ENCODE assay signal across 8 mouse cellular contexts in the genomic region with DNA sequence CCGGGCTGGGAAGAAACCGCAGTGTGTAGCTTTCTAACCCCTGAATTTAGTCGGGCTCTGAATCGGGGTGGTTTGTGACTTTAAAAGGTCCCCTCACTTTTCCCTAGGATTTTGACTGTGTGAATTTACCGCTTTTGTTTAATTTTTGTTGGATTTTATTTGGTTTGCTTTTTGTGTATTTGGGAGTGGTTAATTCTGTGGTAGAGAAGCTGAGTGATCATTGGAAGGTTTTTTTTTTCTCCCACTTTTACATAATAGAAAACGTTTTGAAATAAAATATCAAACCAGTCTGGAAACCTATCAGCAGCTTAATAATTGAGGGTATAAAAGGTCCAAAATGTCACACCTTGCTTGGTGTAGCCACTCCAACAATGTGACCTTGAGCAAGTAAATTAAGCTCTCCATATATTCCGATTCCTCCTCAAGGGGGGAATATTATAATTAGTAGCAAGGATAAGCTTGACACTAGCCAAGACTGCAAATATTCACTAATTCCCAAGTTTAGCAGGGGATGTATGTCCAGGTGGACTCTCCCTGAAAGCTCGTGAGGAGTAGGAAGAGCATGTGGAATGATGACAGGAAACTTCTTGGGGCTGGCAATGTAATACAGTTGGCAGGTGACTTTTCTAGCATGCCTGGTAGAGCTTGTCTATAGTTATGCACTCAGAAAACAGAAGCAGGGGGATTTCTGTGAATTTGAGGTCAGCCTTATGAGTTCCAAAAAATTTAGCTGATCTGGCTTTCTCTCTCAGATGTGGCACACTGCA. TPM values are rescaled to one million over a fixed set of nuclear protein-coding genes. Genes with fewer than 3 reads are reported as not detected.
DNase-seq lines count a peak whose midpoint lies in the region; ATAC-seq lines count a peak whose summit lies in the region.

No protein-coding gene starts in this region.

- H3K9ac ChIP-seq in lung, embryonic 15.5 days = peak overlapping the region; percentile 70
- H3K9ac ChIP-seq in embryonic facial prominence, embryonic 13.5 days = peak overlapping the region; percentile 77
- peak overlapping the region; percentile 65 for H3K9ac ChIP-seq in intestine, embryonic 15.5 days
- peak overlapping the region; percentile 100 for H3K9ac ChIP-seq in neural tube, embryonic 14.5 days (replicated peaks; ENCODE audit: low read depth, low read length)

- 9% methylated on average over 8 of the region's 8 CpGs for WGBS in lung, embryonic 15.5 days
- WGBS in embryonic facial prominence, embryonic 13.5 days = 14% methylated on average over 8 of the region's 8 CpGs
- WGBS in intestine, embryonic 15.5 days = 10% methylated on average over 8 of the region's 8 CpGs
- 11% methylated on average over 8 of the region's 8 CpGs for WGBS in neural tube, embryonic 14.5 days

- H3K9me3 ChIP-seq in lung, embryonic 15.5 days = no peaks in the 10 kb centered on the region
- H3K9me3 ChIP-seq in embryonic facial prominence, embryonic 13.5 days = no peaks in the 10 kb centered on the region
- no peaks in the 10 kb centered on the region for H3K9me3 ChIP-seq in intestine, embryonic 15.5 days
- no peaks in the 10 kb centered on the region for H3K9me3 ChIP-seq in neural tube, embryonic 14.5 days (ENCODE audit: control insufficient read depth, low read length)

- peaks cover 19% of the 10 kb centered on the region for H3K36me3 ChIP-seq in lung, embryonic 15.5 days
- peaks cover 18% of the 10 kb centered on the region for H3K36me3 ChIP-seq in embryonic facial prominence, embryonic 13.5 days
- H3K36me3 ChIP-seq in intestine, embryonic 15.5 days = 0 out of 2 replicates have a peak, but pooled peaks cover 3% of the 10 kb centered on the region
- H3K36me3 ChIP-seq in neural tube, embryonic 14.5 days (ENCODE audit: control insufficient read depth, insufficient read depth, low read length) = peaks cover 19% of the 10 kb centered on the region

- no peak for DNase-seq in lung, postnatal 14 days
- no peak for DNase-seq in thymus, postnatal 36 days
- DNase-seq in gastrocnemius, postnatal 25 days = no peak
- no peak for DNase-seq in spleen, postnatal 4 days (ENCODE audit: low spot score in 2 of 2)

- H3K4me3 ChIP-seq in lung, embryonic 15.5 days = peak overlapping the region; percentile 96
- H3K4me3 ChIP-seq in embryonic facial prominence, embryonic 13.5 days = peak overlapping the region; percentile 99
- peak overlapping the region; percentile 97 for H3K4me3 ChIP-seq in intestine, embryonic 15.5 days (replicated peaks)
- H3K4me3 ChIP-seq in neural tube, embryonic 14.5 days (ENCODE audit: low read depth, low read length) = peak overlapping the region; percentile 100

- H3K4me2 ChIP-seq in lung, embryonic 15.5 days = peak overlapping the region; percentile 70
- peak overlapping the region; percentile 68 for H3K4me2 ChIP-seq in embryonic facial prominence, embryonic 13.5 days
- peak overlapping the region; percentile 68 for H3K4me2 ChIP-seq in intestine, embryonic 15.5 days (replicated peaks)
- peak overlapping the region; percentile 67 for H3K4me2 ChIP-seq in neural tube, embryonic 14.5 days (ENCODE audit: low read depth, low read length)

- ATAC-seq in lung, embryonic 15.5 days (ENCODE audit: borderline replicate concordance, extremely low read depth, low FRiP score, low TSS enrichment) = no peak
- 0 out of 2 replicates have a peak, but pooled peaks have one; percentile 2 for ATAC-seq in embryonic facial prominence, embryonic 13.5 days (ENCODE audit: insufficient number of reproducible peaks, insufficient read depth, low FRiP score, low TSS enrichment, low read depth)
- no peak; the same call in 1 of the 2 replicates for ATAC-seq in intestine, embryonic 15.5 days
- no peak for ATAC-seq in neural tube, embryonic 14.5 days (ENCODE audit: low read depth)

- H3K27ac ChIP-seq in lung, embryonic 15.5 days = peak overlapping the region; percentile 85
- peak overlapping the region; percentile 98 for H3K27ac ChIP-seq in embryonic facial prominence, embryonic 13.5 days
- peak overlapping the region; percentile 83 for H3K27ac ChIP-seq in intestine, embryonic 15.5 days
- H3K27ac ChIP-seq in neural tube, embryonic 14.5 days (ENCODE audit: low read depth, low read length) = peak overlapping the region; percentile 99

- no peaks in the 10 kb centered on the region for H3K27me3 ChIP-seq in lung, embryonic 15.5 days
- no peaks in the 10 kb centered on the region for H3K27me3 ChIP-seq in embryonic facial prominence, embryonic 13.5 days
- no peaks in the 10 kb centered on the region for H3K27me3 ChIP-seq in intestine, embryonic 15.5 days (replicated peaks)
- no peaks in the 10 kb centered on the region for H3K27me3 ChIP-seq in neural tube, embryonic 14.5 days (ENCODE audit: control insufficient read depth, insufficient read depth, low read length)

- peaks cover 23% of the 10 kb centered on the region for H3K4me1 ChIP-seq in lung, embryonic 15.5 days
- peaks cover 20% of the 10 kb centered on the region for H3K4me1 ChIP-seq in embryonic facial prominence, embryonic 13.5 days
- peaks cover 7% of the 10 kb centered on the region; the same call in 1 of the 2 replicates for H3K4me1 ChIP-seq in intestine, embryonic 15.5 days (replicated peaks)
- H3K4me1 ChIP-seq in neural tube, embryonic 14.5 days (ENCODE audit: control insufficient read depth, insufficient read depth, low read length) = peaks cover 27% of the 10 kb centered on the region

RNA-seq across cellular contexts. Expression of gene Rbm39, which starts 1.0 kb away (rescaled TPM):
- 559 and 568 TPM in 2 replicates for polyA plus RNA-seq in lung, embryonic 15.5 days (2015; fragmentation: Nextera tagmentation; extraction: Ambion mirVana)
- polyA plus RNA-seq in embryonic facial prominence, embryonic 13.5 days (2015; fragmentation: Nextera tagmentation; extraction: Ambion mirVana) = 862 and 870 TPM in 2 replicates
- 486 and 571 TPM in 2 replicates for polyA plus RNA-seq in intestine, embryonic 15.5 days (2015; fragmentation: Nextera tagmentation; extraction: Ambion mirVana)
- polyA plus RNA-seq in neural tube, embryonic 14.5 days (2014; fragmentation: Nextera tagmentation; extraction: Ambion mirVana) = 504 and 543 TPM in 2 replicates
- total RNA-seq in gastrocnemius, postnatal 25 days (2021) = 10 to 100 TPM; 95.5 to 96.8 TPM

RNA-seq across cellular contexts. Expression of gene Phf20, which starts 15.3 kb away (rescaled TPM):
- 62.2 and 67.7 TPM in 2 replicates for polyA plus RNA-seq in lung, embryonic 15.5 days (2015; fragmentation: Nextera tagmentation; extraction: Ambion mirVana)
- 90.3 and 95.8 TPM in 2 replicates for polyA plus RNA-seq in embryonic facial prominence, embryonic 13.5 days (2015; fragmentation: Nextera tagmentation; extraction: Ambion mirVana)
- polyA plus RNA-seq in intestine, embryonic 15.5 days (2015; fragmentation: Nextera tagmentation; extraction: Ambion mirVana) = 56.8 and 72.4 TPM in 2 replicates
- polyA plus RNA-seq in neural tube, embryonic 14.5 days (2014; fragmentation: Nextera tagmentation; extraction: Ambion mirVana) = 116 and 119 TPM in 2 replicates
- total RNA-seq in gastrocnemius, postnatal 25 days (2021) = 10 to 100 TPM; 20.1 to 20.8 TPM

RNA-seq across cellular contexts. Expression of gene Nfs1, which starts 37.0 kb away (rescaled TPM):
- 42.5 TPM in 2 replicates for polyA plus RNA-seq in lung, embryonic 15.5 days (2015; fragmentation: Nextera tagmentation; extraction: Ambion mirVana)
- polyA plus RNA-seq in embryonic facial prominence, embryonic 13.5 days (2015; fragmentation: Nextera tagmentation; extraction: Ambion mirVana) = 35.4 and 39.3 TPM in 2 replicates
- polyA plus RNA-seq in intestine, embryonic 15.5 days (2015; fragmentation: Nextera tagmentation; extraction: Ambion mirVana) = 62.3 and 63.0 TPM in 2 replicates
- polyA plus RNA-seq in neural tube, embryonic 14.5 days (2014; fragmentation: Nextera tagmentation; extraction: Ambion mirVana) = 28.8 and 30.4 TPM in 2 replicates
- total RNA-seq in gastrocnemius, postnatal 25 days (2021) = 10 to 100 TPM; 74.2 to 80.6 TPM

RNA-seq across cellular contexts. Expression of gene Romo1, which starts 37.2 kb away (rescaled TPM):
- 340 and 373 TPM in 2 replicates for polyA plus RNA-seq in lung, embryonic 15.5 days (2015; fragmentation: Nextera tagmentation; extraction: Ambion mirVana)
- 383 and 419 TPM in 2 replicates for polyA plus RNA-seq in embryonic facial prominence, embryonic 13.5 days (2015; fragmentation: Nextera tagmentation; extraction: Ambion mirVana)
- 363 and 370 TPM in 2 replicates for polyA plus RNA-seq in intestine, embryonic 15.5 days (2015; fragmentation: Nextera tagmentation; extraction: Ambion mirVana)
- 438 and 500 TPM in 2 replicates for polyA plus RNA-seq in neural tube, embryonic 14.5 days (2014; fragmentation: Nextera tagmentation; extraction: Ambion mirVana)
- total RNA-seq in gastrocnemius, postnatal 25 days (2021) = 100 to 1,000 TPM; 206 to 210 TPM

RNA-seq across cellular contexts. Expression of gene Gm28036, which starts 54.1 kb away (rescaled TPM):
- 15.7 and 21.0 TPM in 2 replicates for polyA plus RNA-seq in lung, embryonic 15.5 days (2015; fragmentation: Nextera tagmentation; extraction: Ambion mirVana)
- 20.4 and 21.7 TPM in 2 replicates for polyA plus RNA-seq in embryonic facial prominence, embryonic 13.5 days (2015; fragmentation: Nextera tagmentation; extraction: Ambion mirVana)
- polyA plus RNA-seq in intestine, embryonic 15.5 days (2015; fragmentation: Nextera tagmentation; extraction: Ambion mirVana) = 11.8 and 15.7 TPM in 2 replicates
- polyA plus RNA-seq in neural tube, embryonic 14.5 days (2014; fragmentation: Nextera tagmentation; extraction: Ambion mirVana) = 9.5 and 15.3 TPM in 2 replicates
- 1 to 10 TPM; 4.9 to 5.6 TPM for total RNA-seq in gastrocnemius, postnatal 25 days (2021)
